Mouse (Mus musculus) olfactory bulb, adult 2 months (tissue): ENCODE measurements around the gene Smurf1.

Source experiments
- CTCF ChIP-seq: fragments of 200-500 bp; IDR thresholded peaks from 2 replicates; pipeline ENCODE4 v1.5.1; 2012; ENCODE audit warnings: low read depth, mild to moderate bottlenecking, low read length, moderate library complexity; ENCODE audit not compliant: insufficient read depth
- POLR2A ChIP-seq: fragments of 200-500 bp; IDR thresholded peaks from 2 replicates; pipeline ENCODE4 v1.6.1; 2012; ENCODE audit warnings: mild to moderate bottlenecking, low read depth, low read length, moderate library complexity; ENCODE audit not compliant: insufficient read depth

GRCm38 (mm10) chr5:144866923-144867322 is 98.7 kb downstream of the Smurf1 start:
- TF ChIP-seq POLR2A: no peak
- no peak for TF ChIP-seq CTCF
